Mouse (Mus musculus) adrenal gland, adult 2 months (tissue): Measurements from ENCODE around the gene Shc4. TPM values are rescaled to one million over a fixed set of nuclear protein-coding genes. Genes with fewer than 3 reads are reported as not detected.

Experiments
- DNase-seq: peaks from one replicate; pipeline ENCODE4 v3.0.0; 2021
- polyA plus RNA-seq: library from polyadenylated mRNA; depleted of rRNA; stranded (reverse); fragments of >200 nt; gene quantifications from 2 replicates; pipeline ENCODE4 v1.2.3, GENCODE M21; 2012
- total RNA-seq, 2 experiments: library from RNA; stranded (reverse); gene quantifications; 2 replicates each; pipeline ENCODE4 v1.2.3; 2021

The Shc4 gene
- total and polyA plus RNA-seq, 3 experiments, result 0.82 to 3.6 (median 2.4) TPM

GRCm38 (mm10) chr2:125637331-125637730, 86.6 kb downstream of the Shc4 start:
- no peak for DNase-seq

- DNase-seq, result no peak
These were observed 93.9 kb downstream of the Shc4 start for GRCm38 (mm10) chr2:125630010-125630409.

DNA sequence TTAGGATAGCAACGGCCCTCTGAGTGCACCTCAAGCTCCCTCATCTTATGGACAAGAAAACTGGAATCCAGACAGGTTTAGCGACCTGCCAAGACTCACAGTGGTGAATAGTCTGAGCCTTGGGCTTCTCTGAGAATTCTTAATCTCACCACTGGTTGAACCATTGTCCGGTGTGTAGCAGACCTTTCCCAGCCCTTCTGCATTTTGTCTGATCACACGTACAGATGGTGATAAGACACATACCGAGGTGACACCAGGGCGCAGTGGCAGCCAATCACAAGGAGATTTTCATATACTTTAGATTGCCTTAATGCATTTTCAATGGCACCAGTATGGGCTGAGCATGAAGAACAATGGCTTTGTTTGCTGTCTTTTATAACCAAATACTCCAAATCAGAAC, 95.5 kb downstream of the Shc4 start:
- DNase-seq, result no peak

DNA sequence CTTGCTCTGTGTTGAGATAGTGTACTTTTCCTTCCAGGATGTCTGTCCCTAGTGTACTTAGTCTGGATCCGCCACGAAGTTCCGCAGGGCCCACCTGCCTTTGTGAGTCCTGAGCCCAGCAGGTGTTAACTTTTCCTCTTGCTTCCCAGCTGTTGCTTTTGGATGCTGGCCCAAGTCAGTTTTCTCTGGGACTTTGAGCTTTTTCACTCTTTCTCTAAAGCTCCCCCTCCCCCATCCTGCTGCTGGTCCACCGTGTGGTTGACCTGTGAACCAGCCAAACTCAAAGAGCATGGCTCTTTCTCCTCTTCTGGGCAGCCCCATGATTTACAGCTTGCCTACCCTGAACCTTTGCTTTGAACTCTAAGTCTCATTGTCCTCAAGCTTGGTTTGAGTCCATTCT, 97.4 kb downstream of the Shc4 start:
- DNase-seq, result no peak

DNA sequence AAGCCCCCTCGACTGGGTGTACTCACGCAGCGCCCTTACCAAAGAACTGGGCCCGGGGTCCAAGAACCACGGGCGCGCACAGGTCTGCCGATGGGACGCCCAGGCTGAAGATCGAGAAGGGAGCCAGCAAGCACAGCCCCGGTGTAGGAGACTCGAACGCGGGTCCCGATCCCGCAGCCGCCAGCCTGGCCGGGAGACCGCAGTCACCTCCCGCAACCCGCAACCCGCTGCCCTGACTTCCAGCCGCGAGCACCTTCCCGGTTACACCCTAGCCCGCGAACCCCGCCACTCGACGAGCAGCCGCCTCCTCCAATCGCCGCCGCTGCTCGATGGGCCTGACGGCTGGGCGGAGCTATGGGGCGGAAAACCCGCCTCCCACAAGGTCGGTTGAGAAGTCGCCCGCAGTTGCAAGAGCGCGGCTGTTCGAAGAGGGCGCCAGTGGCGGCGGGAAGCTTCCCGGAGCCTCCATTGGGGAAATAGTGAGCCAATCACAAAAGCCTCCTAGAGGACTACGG, 99.1 kb downstream of the Shc4 start, which contains the start of gene Cep152:
Gene Cep152, minus strand, starts transcription at position 277 of the 515 bp plus-strand sequence.
- DNase-seq, result peak; percentile 99

GRCm38 (mm10) chr2:125624127-125624685, 99.7 kb downstream of the Shc4 start:
- DNase-seq, result no peak

GRCm38 (mm10) chr2:125623211-125623610, 100.7 kb downstream of the Shc4 start:
- DNase-seq, result no peak

DNA sequence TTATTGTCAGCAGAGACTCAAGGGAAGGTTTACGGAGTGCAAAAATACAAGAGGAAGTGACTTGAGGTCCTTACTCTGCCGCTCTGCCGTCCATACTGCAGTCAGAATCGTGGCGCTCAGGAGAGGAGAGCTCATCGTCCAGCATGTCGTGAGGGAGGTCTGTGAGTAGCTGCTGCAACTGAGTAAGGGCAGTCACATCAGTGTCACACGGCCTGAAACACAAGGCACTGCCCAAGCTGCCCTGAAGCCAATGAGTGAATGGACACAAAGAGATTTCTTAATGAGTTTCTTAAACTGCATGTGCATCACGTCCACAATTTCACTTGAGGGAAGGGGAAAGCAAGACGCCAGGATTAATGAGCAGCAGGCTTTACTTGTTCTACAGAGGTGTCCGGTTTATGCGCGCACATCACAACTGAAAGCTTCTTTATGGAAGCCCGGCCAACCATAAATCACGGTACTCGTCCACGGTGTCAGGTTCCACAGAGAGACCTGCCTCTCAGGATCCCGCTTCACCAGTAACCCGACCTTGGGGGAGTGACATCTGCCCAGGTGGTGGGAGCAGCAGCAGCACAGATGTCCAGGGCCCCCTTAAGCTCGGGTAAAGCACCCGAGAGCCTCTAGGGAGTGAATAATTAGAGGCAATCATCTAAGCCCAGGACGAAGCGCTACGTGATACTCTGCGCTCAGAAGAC, 103.6 kb downstream of the Shc4 start:
- no peak for DNase-seq

- DNase-seq, result no peak
These were observed 108.0 kb downstream of the Shc4 start for GRCm38 (mm10) chr2:125615858-125616424.

DNA sequence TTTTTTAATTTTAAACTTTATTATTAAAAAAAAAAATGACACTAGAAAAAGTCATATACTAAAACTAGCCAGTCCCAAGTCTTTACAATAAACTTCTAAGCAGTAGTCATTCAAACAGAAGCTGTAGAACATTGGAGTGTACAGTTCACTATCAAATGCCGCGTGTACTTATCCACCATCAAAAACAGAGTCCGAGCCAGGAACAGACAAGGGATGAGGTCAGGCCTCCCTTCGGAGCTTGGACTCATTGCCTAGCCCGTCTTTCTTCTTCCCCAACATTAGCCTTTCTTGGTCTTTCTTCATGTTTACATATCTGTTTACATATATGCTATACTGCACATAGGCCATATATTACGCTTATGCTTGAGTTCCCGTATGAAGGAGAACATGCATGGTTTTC, 108.5 kb downstream of the Shc4 start:
- DNase-seq, result no peak

- DNase-seq, result no peak
These were observed 117.6 kb downstream of the Shc4 start for GRCm38 (mm10) chr2:125606220-125606845.

DNA sequence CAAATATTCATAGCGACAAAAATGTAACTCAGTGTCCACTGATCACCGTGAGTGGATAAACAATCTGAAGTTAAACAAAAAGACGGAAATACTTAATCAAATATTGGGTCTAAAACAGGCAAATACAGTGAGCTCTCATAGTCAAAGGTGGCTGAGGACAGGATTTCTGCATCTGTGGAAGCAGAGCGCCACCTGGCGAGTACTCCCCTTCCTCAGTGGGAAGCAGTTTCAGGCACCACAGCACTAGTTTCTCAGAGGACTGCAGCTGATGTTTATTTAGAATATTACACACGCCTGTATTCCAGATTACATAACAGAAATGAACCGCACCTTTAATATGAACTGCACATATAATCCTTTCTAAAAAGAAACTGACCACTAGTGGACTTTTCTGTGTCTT, 119.3 kb downstream of the Shc4 start:
- DNase-seq, result peak; percentile 45

GRCm38 (mm10) chr2:125602970-125603369, 121.0 kb downstream of the Shc4 start:
- DNase-seq, result no peak

GRCm38 (mm10) chr2:125598958-125599357, 125.0 kb downstream of the Shc4 start:
- DNase-seq, result no peak

GRCm38 (mm10) chr2:125598251-125598650, 125.7 kb downstream of the Shc4 start:
- DNase-seq, result no peak

- no peak for DNase-seq
These were observed 129.2 kb downstream of the Shc4 start for GRCm38 (mm10) chr2:125594786-125595185.

- no peak for DNase-seq
These were observed 129.9 kb downstream of the Shc4 start for GRCm38 (mm10) chr2:125594072-125594471.

GRCm38 (mm10) chr2:125591895-125592294, 132.1 kb downstream of the Shc4 start:
- DNase-seq, result no peak

DNA sequence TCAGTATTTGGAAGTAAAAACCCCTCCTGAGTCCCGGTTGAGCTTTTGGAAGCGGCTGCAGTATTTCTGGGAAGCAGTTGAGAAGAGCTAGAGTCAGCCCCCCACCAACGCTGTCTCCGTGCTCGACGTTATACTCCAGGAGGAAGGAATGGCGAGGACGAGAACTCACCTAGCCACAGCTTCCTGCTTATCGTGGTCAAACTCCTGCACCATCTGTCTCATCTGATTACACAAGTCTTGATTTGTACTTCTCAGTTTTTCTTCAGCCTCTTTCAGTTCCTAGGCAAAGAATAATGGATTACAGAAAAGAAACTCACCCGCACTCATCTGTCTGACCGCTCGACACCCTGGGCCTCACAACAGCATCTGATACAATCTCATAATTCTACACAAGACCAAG, 134.7 kb downstream of the Shc4 start:
- no peak for DNase-seq

- no peak for DNase-seq
These were observed 142.9 kb downstream of the Shc4 start for GRCm38 (mm10) chr2:125581081-125581480.

DNA sequence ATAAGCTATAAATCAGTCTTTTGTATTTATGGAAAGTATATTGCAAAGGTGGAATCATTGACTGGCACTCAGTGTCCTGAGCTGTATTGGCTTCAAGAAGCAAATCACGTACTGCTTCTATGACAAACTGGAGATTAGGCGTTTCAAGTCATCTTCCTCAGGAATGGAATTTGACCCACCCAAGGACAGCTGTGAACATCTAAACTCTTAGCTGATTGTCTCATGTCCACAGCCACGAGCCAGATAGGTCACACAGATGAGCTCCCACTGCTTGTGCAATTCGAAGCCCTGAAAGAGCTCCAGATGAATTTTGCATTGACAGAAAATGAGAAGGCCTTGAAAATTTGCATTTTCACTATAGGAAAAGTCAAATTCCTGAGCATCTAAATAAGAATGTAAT, 146.3 kb downstream of the Shc4 start:
- DNase-seq, result no peak
